Mouse (Mus musculus) midbrain, embryonic 10.5 days (tissue): ENCODE measurements around the gene Fignl1. TPM values are rescaled to one million over a fixed set of nuclear protein-coding genes. Genes with fewer than 3 reads are reported as not detected.

ENCODE experiments used
- DNase-seq: peaks from one replicate; pipeline ENCODE4 v3.0.0-alpha.2; 2017; ENCODE audit warnings: low spot score
- H3K27ac ChIP-seq: fragments of 300-500 bp; sonication (generic); replicated peaks from 2 replicates; pipeline ENCODE4 v1.5.1; 2016; ENCODE audit warnings: mild to moderate bottlenecking
- H3K27me3 ChIP-seq: fragments of 300-500 bp; sonication (generic); 2 replicates; pipeline ENCODE4 v1.6.1; 2016; ENCODE audit warnings: low read depth, mild to moderate bottlenecking; ENCODE audit not compliant: poor library complexity, severe bottlenecking
- H3K36me3 ChIP-seq: fragments of 300-500 bp; sonication (generic); 2 replicates; pipeline ENCODE4 v1.6.1; 2016; ENCODE audit warnings: mild to moderate bottlenecking, moderate library complexity
- H3K4me1 ChIP-seq: fragments of 300-500 bp; sonication (generic); 2 replicates; pipeline ENCODE4 v1.6.1; 2016
- H3K4me3 ChIP-seq: fragments of 300-500 bp; sonication (generic); 2 replicates; pipeline ENCODE4 v1.5.1; 2016; ENCODE audit warnings: mild to moderate bottlenecking, moderate library complexity
- H3K9me3 ChIP-seq: fragments of 300-500 bp; sonication (generic); replicated peaks from 2 replicates; pipeline ENCODE4 v1.6.1; 2016; ENCODE audit warnings: mild to moderate bottlenecking
- WGBS: fragments of 180-500 bp; shearing (Covaris S2); methylation state at CpG from one replicate; pipeline ENCODE4 v1.1.7; 2016; 5-methylcytosine and 5-hydroxymethylcytosine counted together
- polyA plus RNA-seq: library from polyadenylated mRNA; unstranded; fragments of >200 nt; fragmentation: Nextera tagmentation; extraction: Ambion mirVana; gene quantifications from 2 replicates; pipeline ENCODE4 v1.2.1, GENCODE M21; 2016

The Fignl1 gene
- polyA plus RNA-seq, 1 experiment from 2014 or later: 112 TPM

DNA sequence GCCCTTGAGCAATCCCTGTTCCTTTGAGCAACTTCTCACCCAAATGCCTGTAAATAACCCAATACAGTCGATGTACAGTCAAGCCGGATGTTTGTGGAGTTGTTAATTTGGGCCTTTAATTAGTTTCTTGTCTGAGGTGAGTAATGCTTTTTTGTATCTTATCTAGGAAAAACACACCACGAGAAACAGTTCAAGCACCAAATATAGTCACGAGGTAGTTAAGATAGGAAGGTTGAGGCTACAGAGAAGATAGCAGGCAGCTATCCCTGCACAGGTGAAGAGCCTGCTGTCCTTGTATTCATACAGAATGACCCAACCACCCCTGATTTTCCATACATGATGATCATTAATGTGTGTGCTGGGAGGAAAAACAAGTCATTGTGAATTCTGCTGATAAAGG lies 32.8 kb upstream of the Fignl1 start:
- Histone ChIP-seq H3K9me3 (no peaks in the 10 kb centered on the region), H3K27me3 (no peaks in the 10 kb centered on the region; the same call in 1 of the 2 replicates), H3K36me3 (no peaks in the 10 kb centered on the region), H3K4me1 (peaks cover 37% of the 10 kb centered on the region), H3K27ac (no peak overlapping the region), H3K4me3 (no peak overlapping the region)
- 83% methylated on average over 4 of the region's 4 CpGs for WGBS
- no peak for DNase-seq

DNA sequence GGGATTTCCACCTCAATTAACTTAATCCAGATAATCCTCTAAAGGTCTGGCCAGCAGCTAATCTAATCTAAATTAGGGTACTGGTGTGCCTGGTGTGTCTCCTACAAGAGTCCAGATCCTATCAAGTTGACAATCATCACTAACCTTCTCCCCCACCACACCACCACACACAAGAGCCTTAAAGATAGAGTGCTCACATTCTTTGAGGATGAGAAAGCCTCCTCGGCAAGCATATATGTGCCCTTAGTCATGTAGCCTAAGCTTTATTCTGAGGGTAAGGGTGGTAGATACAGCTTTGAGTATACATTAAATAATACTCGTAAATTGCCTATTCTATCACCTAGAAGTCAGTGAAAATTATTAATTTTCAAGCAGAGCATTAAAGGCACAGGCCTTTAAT lies 32.0 kb upstream of the Fignl1 start:
- DNase-seq: no peak
- Histone ChIP-seq H3K4me1 (peaks cover 44% of the 10 kb centered on the region), H3K36me3 (no peaks in the 10 kb centered on the region), H3K9me3 (no peaks in the 10 kb centered on the region), H3K4me3 (no peak overlapping the region), H3K27ac (no peak overlapping the region), H3K27me3 (no peaks in the 10 kb centered on the region; the same call in 1 of the 2 replicates)
- 69% methylated on average over 2 of the region's 2 CpGs for WGBS

DNA sequence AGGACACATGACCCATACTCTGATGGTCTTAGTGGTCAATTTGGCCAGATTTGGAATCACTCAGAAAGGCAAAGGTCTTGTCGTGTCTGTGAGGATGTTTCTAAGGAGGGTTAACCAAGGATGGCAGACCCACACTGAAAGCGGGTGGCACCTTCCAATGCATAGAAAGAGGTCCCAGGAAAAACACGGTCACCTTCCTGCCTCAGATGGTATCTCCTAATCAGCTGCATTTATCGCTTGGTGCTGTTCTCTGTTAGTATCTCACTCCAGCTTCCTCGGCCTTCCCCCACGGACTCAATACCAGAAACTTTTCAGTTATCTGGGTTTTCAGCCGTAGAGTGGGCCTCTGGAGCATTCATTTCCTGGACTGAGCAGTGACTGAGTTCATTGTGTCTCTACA lies 31.1 kb upstream of the Fignl1 start:
- H3K4me1 ChIP-seq: peaks cover 43% of the 10 kb centered on the region
- no peaks in the 10 kb centered on the region for H3K9me3 ChIP-seq
- 92% methylated on average over 7 of the region's 7 CpGs for WGBS
- no peaks in the 10 kb centered on the region; the same call in 1 of the 2 replicates for H3K27me3 ChIP-seq
- no peak overlapping the region for H3K4me3 ChIP-seq
- H3K36me3 ChIP-seq: no peaks in the 10 kb centered on the region
- no peak overlapping the region for H3K27ac ChIP-seq
- DNase-seq: no peak

DNA sequence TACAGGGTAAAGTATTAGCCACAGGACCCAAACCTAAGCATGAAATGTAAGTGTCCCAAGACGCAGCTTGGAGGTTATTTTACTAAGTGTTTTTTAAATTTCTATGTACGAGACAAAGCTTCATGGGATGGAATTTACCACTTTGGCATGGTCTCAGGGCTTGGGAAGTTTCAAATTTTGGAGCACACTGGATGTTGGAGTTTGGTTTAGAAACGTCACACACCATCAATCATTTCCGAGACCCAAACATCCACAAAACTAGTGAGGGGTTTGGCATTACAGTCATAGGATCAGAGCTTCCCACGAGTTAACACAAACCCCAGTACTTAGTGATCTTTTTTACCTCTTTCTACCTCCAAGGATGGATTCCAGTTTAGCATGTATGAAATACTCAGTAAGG lies 28.6 kb upstream of the Fignl1 start:
- Histone ChIP-seq H3K36me3 (no peaks in the 10 kb centered on the region), H3K4me3 (no peak overlapping the region), H3K9me3 (no peaks in the 10 kb centered on the region), H3K27me3 (no peaks in the 10 kb centered on the region; the same call in 1 of the 2 replicates), H3K27ac (no peak overlapping the region), H3K4me1 (peaks cover 44% of the 10 kb centered on the region)
- WGBS: 91% methylated on average over 5 of the region's 5 CpGs
- no peak for DNase-seq

DNA sequence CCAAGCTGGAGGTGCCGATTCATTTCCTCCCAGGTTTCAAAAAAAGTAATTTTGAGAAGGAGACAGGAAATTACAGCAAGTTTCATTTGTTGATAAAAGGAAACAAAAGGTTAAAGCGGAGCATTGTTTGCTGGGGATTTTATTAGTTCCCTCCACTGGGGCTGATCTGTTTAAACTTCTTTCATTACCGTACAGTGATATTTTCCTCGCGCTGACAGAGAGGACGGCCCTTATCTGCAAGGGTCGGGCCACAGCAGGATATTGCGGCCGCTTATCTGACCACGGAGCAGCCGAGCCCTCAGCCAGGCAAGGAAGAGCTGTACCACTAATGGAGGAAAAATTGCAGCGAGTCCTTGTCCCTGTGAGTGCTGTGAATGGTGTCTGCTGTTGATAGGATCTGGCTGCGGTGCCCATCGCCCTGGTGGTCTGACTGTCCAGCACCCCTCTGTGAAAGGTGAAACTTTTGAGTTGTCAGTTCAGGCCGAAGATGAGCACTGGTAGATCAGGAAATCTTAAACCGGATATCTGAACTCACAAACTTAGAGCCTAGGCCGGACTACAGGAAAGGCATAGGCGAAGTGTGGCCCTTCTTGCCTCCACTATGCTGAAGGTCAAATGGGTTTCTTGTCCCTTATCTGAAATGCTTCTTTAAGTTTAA lies 28.1 kb upstream of the Fignl1 start:
- Histone ChIP-seq H3K36me3 (no peaks in the 10 kb centered on the region), H3K27me3 (no peaks in the 10 kb centered on the region; the same call in 1 of the 2 replicates), H3K27ac (peak overlapping the region; percentile 64; the same call in 1 of the 2 replicates), H3K9me3 (no peaks in the 10 kb centered on the region), H3K4me1 (peaks cover 49% of the 10 kb centered on the region), H3K4me3 (no peak overlapping the region)
- 56% methylated on average over 18 of the region's 18 CpGs for WGBS
- no peak for DNase-seq

DNA sequence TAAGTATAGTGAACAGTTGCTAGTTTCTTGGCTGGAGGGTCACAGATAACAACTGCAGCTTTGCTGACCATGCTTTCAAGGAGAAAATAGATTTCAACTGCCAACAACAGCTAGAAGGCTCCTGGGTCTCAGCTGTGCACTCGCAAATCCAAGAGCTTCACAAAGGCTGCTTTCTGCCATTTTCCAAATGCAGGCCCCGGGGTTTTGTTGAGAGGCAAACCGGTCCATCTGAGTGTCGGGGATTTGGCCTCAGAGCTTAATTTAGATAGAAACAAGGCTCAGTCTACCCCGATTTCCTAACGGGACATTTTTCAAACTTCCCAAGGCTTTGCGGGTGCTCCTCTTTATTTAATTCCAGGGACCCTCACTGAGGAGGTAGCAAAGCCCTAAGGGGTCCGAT lies 27.5 kb upstream of the Fignl1 start:
- DNase-seq: no peak
- no peak overlapping the region for H3K4me3 ChIP-seq
- no peaks in the 10 kb centered on the region for H3K9me3 ChIP-seq
- peak overlapping the region; percentile 64 for H3K27ac ChIP-seq
- H3K4me1 ChIP-seq: peaks cover 55% of the 10 kb centered on the region
- H3K27me3 ChIP-seq: no peaks in the 10 kb centered on the region
- no peaks in the 10 kb centered on the region for H3K36me3 ChIP-seq
- 49% methylated on average over 8 of the region's 8 CpGs for WGBS

DNA sequence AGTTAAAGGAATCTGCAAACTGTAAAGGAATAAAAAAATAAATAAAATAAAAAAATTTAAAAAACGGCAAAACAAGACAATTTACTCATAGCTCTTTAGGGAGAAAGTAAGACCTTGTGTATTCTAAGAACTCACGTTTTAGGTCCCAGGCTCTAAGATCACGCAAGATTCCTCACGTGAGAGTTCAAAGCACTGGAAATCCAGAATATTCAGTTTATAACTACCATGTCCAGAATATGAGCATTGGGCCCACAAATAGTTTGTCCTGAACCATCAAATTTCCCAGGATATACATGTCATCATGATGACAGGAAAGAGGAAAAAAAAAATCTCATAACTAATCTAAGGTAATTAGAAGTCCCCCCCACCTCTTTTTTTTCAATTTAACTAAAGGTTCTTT lies 27.0 kb upstream of the Fignl1 start:
- Histone ChIP-seq H3K4me3 (no peak overlapping the region), H3K9me3 (no peaks in the 10 kb centered on the region), H3K36me3 (no peaks in the 10 kb centered on the region), H3K27me3 (no peaks in the 10 kb centered on the region), H3K4me1 (peaks cover 59% of the 10 kb centered on the region), H3K27ac (peak overlapping the region; percentile 64; the same call in 1 of the 2 replicates)
- 86% methylated on average over 4 of the region's 4 CpGs for WGBS
- no peak for DNase-seq

DNA sequence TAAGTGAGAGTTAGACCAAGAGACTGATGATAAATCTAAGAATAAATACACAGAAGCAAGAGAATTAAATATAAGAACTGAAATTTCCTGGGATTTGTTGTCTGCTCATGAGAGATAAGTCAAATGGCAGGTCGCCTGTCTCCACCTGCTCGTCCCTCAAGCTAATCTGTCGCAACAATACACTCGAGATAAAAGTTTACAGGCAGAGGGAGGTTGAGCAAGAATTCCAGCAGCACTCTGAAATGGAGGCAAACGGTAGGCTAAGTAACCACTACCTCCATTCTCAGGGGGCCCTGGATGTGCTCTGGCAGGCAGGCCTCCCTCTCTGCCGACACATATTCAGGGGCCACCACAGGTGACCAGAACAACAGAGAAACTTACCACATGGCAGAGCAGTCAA lies 26.6 kb upstream of the Fignl1 start:
- Histone ChIP-seq H3K4me1 (peaks cover 60% of the 10 kb centered on the region), H3K27ac (peak overlapping the region; percentile 64; the same call in 1 of the 2 replicates), H3K4me3 (no peak overlapping the region), H3K9me3 (no peaks in the 10 kb centered on the region), H3K36me3 (no peaks in the 10 kb centered on the region), H3K27me3 (no peaks in the 10 kb centered on the region)
- DNase-seq: no peak
- 41% methylated on average over 6 of the region's 6 CpGs for WGBS

DNA sequence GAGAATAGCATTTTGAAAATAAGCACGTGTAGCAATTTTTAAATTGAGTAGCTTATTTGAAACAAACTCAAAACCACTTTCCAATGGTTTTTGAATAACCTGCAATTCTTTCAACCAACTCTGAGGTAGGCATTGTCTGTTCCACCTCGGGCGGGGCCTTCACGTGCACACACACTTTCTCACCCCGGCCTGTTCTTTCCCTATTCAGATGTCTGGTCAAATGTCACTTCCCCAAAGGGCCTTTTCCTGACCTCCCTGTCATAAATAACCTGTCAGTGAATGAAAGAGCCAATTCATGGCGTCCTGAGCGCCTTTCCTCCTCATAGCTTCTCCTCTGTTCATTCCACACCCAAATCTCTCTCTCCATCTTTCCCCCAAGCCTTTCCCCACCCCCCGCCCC lies 24.3 kb upstream of the Fignl1 start:
- no peaks in the 10 kb centered on the region for H3K36me3 ChIP-seq
- WGBS: 44% methylated on average over 8 of the region's 8 CpGs
- H3K9me3 ChIP-seq: no peaks in the 10 kb centered on the region
- H3K4me3 ChIP-seq: no peak overlapping the region
- DNase-seq: no peak
- H3K27ac ChIP-seq: peak overlapping the region; percentile 84
- H3K27me3 ChIP-seq: no peaks in the 10 kb centered on the region; the same call in none of the 2 replicates
- H3K4me1 ChIP-seq: peaks cover 79% of the 10 kb centered on the region

DNA sequence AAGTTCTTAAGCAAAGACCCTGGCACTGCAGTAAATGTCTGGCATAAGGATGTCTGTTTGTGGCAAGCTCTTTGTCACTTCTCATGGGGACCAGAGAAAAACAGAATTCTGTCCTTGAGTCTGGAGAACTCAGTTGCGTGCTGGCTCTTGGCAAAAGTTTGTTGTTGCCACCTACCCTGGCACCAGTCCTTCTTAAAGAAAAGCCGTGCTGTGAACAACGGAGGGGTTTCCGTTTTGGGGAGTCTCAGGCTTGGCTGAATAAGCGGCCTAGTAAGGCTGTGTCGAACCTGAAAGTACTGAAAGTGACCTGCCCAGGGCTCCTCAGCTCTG lies 24.0 kb upstream of the Fignl1 start:
- no peaks in the 10 kb centered on the region for H3K9me3 ChIP-seq
- WGBS: 33% methylated on average over 6 of the region's 6 CpGs
- H3K27ac ChIP-seq: peak overlapping the region; percentile 84
- no peak for DNase-seq
- no peaks in the 10 kb centered on the region for H3K36me3 ChIP-seq
- H3K4me3 ChIP-seq: no peak overlapping the region
- no peaks in the 10 kb centered on the region; the same call in none of the 2 replicates for H3K27me3 ChIP-seq
- peaks cover 80% of the 10 kb centered on the region for H3K4me1 ChIP-seq

DNA sequence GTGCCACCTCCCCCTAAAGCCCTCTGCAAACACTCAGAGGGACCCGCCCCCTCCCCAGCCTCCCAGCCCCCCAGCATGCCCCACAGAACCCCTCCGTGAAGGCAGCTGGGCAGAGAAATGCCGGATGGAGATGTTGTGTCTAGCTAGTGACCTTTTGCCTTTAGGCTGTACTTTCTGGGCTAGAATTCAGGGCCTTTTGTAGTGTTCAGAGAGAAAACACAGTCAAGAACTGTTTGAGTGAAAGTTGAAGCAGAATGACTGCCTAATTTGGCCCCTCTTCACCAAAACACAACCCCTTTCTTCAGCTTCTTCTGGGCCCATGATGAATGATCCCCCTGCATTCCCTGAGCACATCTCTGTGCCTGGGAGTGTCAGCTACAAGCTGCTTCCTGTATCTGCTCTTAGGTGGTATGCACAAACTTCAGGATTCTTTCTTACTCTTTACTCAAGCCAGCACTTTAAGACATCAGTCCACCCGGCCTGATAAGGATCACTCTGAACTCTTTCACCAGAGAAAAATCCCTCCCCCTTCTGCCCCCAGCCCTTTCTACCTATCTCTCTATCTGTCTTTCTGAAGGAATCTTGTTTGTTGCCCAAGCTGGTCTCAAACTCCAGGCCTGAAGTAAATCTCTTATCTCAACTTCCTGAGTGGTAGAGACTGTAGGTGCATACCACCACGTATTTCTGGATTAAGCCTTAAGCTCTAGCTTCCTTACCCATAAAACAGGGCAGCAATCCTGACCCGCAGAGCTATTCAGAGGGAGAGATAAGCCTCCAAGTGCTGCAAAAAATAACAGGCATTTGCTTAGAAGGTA lies 23.4 kb upstream of the Fignl1 start:
- peaks cover 84% of the 10 kb centered on the region for H3K4me1 ChIP-seq
- no peak overlapping the region for H3K4me3 ChIP-seq
- peak overlapping the region; percentile 84 for H3K27ac ChIP-seq
- 4% methylated on average over 6 of the region's 6 CpGs for WGBS
- H3K36me3 ChIP-seq: no peaks in the 10 kb centered on the region
- H3K9me3 ChIP-seq: no peaks in the 10 kb centered on the region
- peak; percentile 48 for DNase-seq
- H3K27me3 ChIP-seq: no peaks in the 10 kb centered on the region; the same call in none of the 2 replicates

DNA sequence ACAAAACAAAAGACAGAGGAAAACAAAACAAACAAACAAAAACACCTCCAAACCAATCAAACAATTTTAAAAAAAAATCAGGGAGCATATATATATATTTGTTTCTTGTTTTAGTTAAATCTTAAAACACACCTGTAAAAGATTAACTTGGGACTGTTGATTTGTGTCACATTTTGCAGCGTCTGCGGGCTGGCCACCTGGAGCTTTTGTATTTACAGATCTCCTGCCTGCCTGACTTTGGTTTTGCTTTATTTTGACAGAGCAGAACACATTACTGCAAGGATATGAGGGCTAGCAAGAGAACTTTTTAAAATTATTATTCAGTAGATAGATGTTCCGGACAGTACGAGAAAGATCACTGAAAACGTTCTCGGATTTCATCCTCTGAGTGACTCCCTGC lies 22.8 kb upstream of the Fignl1 start:
- peak overlapping the region; percentile 84 for H3K27ac ChIP-seq
- 7% methylated on average over 6 of the region's 6 CpGs for whole genome bisulfite sequencing
- no peaks in the 10 kb centered on the region; the same call in none of the 2 replicates for H3K27me3 ChIP-seq
- no peaks in the 10 kb centered on the region for H3K36me3 ChIP-seq
- no peaks in the 10 kb centered on the region for H3K9me3 ChIP-seq
- H3K4me3 ChIP-seq: no peak overlapping the region
- DNase-seq: no peak
- peaks cover 80% of the 10 kb centered on the region for H3K4me1 ChIP-seq

DNA sequence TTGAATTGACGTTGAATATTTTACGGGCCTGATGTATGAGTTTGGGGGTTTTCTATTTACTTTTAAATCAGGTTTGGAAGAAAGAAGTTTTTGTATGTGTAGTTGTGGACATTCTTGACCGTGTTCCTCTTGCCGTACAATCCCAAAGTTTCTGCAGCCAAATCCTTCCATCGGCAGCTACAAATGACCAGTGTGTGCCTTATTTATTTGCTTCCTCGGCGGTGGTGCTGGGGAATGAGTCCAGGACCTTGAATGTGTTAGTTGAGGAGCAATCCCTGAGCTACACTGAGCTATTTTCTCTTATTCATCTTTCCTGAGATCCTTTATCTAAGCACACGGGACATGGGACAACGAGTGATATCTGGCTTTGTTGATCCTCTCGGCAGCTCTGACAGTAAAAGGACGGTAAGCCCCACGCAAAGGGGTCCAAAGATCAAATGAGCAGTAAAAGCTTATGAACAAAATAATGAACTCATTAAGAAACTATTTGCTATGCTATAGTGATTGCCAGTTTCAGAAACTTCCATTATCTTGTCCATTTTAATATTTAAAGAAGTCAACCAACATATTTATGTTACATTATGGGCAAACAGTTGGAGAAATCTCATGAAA lies 22.2 kb upstream of the Fignl1 start:
- Histone ChIP-seq H3K36me3 (no peaks in the 10 kb centered on the region), H3K9me3 (no peaks in the 10 kb centered on the region), H3K27me3 (no peaks in the 10 kb centered on the region; the same call in none of the 2 replicates), H3K27ac (peak overlapping the region; percentile 83), H3K4me3 (no peak overlapping the region), H3K4me1 (peaks cover 79% of the 10 kb centered on the region)
- WGBS: 41% methylated on average over 12 of the region's 12 CpGs
- DNase-seq: no peak
